Mouse (Mus musculus): ENCODE data around the gene Slc26a1. TPM values are rescaled to one million over a fixed set of nuclear protein-coding genes. Genes with fewer than 3 reads are reported as not detected.

Gene Slc26a1
- polyA plus RNA-seq (2012; rRNA removed): 0.04 and 0.09 TPM in 2 replicates

DNA sequence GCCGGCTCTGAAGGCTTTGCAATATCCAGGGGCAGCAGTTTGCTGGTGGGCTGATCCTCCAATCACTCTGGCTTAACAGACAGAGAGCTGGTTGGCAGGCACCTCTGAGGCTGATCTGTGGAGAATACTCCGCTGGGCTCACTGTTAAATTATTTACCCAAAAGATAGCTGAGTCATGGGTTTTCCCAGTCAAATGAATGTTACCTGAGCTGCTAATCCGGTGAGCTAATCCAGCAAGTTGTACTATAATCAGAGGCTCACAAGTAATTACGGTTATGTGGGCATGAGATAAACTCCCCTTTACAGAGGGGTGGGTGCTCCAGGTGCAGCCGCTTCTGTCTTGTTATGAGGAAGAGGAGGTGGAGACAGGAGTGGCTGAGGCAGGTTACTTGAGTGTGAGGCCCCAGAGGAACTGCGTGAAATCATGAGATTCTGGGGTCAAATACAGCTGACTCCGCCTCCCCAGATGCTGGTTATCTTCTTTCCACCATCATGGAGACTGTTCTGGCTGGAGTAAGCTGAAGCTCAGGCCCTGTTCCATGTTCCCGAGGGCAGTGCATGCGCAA, at the start of gene Slc26a1:
Gene Slc26a1, minus strand, starts transcription at position 319 of the 566 bp plus-strand sequence.
- no peak within 1 kb of the TSS for H3K27ac ChIP-seq (ENCODE audit: control insufficient read depth, insufficient read depth, low read depth, low read length)

DNA sequence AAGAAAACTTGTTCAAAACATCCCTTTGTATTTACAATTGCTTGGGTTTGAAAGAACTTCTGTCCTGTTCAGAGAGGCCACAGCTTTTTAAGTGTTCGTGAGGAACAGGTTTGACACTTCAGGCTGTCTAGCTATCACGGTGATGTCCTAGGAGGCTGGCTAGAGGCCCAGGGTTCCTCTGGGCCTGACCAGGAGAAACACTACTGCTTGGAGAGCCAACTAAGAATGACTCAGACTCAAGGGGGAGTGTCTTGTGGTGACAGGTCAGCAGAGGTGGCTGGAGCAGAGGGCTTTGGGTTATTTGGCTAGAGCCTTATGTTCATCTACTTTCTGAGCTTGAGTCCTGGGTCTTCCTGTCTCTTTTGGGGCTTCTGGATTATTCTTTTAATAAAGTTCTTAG, 48.6 kb upstream of the Slc26a1 start:
- Histone ChIP-seq H3K4me3 (ENCODE audit: control insufficient read depth, low read depth, low read length) (no peak overlapping the region), H3K27me3 (ENCODE audit: control insufficient read depth, insufficient read depth, low read length) (no peaks in the 10 kb centered on the region), H3K36me3 (ENCODE audit: control insufficient read depth, insufficient read depth, low read length) (no peaks in the 10 kb centered on the region; the same call in 1 of the 2 replicates), H3K4me1 (ENCODE audit: control insufficient read depth, insufficient read depth, low read length) (no peaks in the 10 kb centered on the region), H3K27ac (ENCODE audit: control insufficient read depth, insufficient read depth, low read depth, low read length) (no peak overlapping the region)
- no peak for TF ChIP-seq POLR2A (IDR thresholded peaks at IDR 0.05; ENCODE audit: control insufficient read depth, low read depth, low read length)
- no peak for TF ChIP-seq CTCF (IDR thresholded peaks at IDR 0.05; ENCODE audit: control insufficient read depth, insufficient read depth, insufficient replicate concordance, low read depth, low read length)

More for the DNA sequence above, at the start of gene Slc26a1:
- TF ChIP-seq CTCF (IDR thresholded peaks at IDR 0.05; ENCODE audit: control insufficient read depth, insufficient read depth, insufficient replicate concordance, low read depth, low read length): no peak
- TF ChIP-seq POLR2A (IDR thresholded peaks at IDR 0.05; ENCODE audit: control insufficient read depth, low read depth, low read length): no peak
- Histone ChIP-seq H3K27me3 (ENCODE audit: control insufficient read depth, insufficient read depth, low read length) (no peaks in the 10 kb centered on the region), H3K4me3 (ENCODE audit: control insufficient read depth, low read depth, low read length) (no peak within 1 kb of the TSS), H3K4me1 (ENCODE audit: control insufficient read depth, insufficient read depth, low read length) (peaks cover 10% of the 10 kb centered on the region), H3K36me3 (ENCODE audit: control insufficient read depth, insufficient read depth, low read length) (no peaks in the 10 kb centered on the region)

DNA sequence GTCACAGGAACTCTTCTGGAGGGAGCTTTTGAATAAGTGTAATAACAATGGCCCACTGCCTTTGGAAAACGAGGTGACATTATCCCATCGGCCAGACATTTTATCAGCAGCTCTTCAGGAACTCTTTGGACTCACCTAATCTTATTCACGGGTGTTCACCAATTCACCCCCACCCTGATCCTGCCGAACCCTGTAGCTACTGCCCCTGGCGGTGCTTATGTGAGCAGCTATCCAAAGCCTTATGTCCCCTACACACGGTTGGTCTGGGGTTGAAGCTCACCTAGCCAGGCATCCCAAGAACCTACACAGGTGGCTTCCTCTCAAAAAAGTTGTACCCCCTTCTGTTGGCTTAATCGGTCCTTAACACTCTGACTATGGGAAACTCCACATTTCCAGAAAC, 44.4 kb upstream of the Slc26a1 start:
- no peaks in the 10 kb centered on the region; the same call in 1 of the 2 replicates for H3K4me1 ChIP-seq (ENCODE audit: control insufficient read depth, insufficient read depth, low read length)
- H3K4me3 ChIP-seq (ENCODE audit: control insufficient read depth, low read depth, low read length): no peak overlapping the region
- H3K27ac ChIP-seq (ENCODE audit: control insufficient read depth, insufficient read depth, low read depth, low read length): no peak overlapping the region
- no peak for TF ChIP-seq CTCF (IDR thresholded peaks at IDR 0.05; ENCODE audit: control insufficient read depth, insufficient read depth, insufficient replicate concordance, low read depth, low read length)
- TF ChIP-seq POLR2A (IDR thresholded peaks at IDR 0.05; ENCODE audit: control insufficient read depth, low read depth, low read length): no peak
- H3K27me3 ChIP-seq (ENCODE audit: control insufficient read depth, insufficient read depth, low read length): no peaks in the 10 kb centered on the region
- H3K36me3 ChIP-seq (ENCODE audit: control insufficient read depth, insufficient read depth, low read length): no peaks in the 10 kb centered on the region

- Histone ChIP-seq H3K4me1 (ENCODE audit: control insufficient read depth, insufficient read depth, low read length) (peaks cover 5% of the 10 kb centered on the region; the same call in 1 of the 2 replicates), H3K27ac (ENCODE audit: control insufficient read depth, insufficient read depth, low read depth, low read length) (no peak overlapping the region), H3K4me3 (ENCODE audit: control insufficient read depth, low read depth, low read length) (no peak overlapping the region), H3K27me3 (ENCODE audit: control insufficient read depth, insufficient read depth, low read length) (no peaks in the 10 kb centered on the region), H3K36me3 (ENCODE audit: control insufficient read depth, insufficient read depth, low read length) (no peaks in the 10 kb centered on the region)
- no peak for TF ChIP-seq CTCF (IDR thresholded peaks at IDR 0.05; ENCODE audit: control insufficient read depth, insufficient read depth, insufficient replicate concordance, low read depth, low read length)
- no peak for TF ChIP-seq POLR2A (IDR thresholded peaks at IDR 0.05; ENCODE audit: control insufficient read depth, low read depth, low read length)
Measured at GRCm38 (mm10) chr5:108718051-108718450, 42.7 kb upstream of the Slc26a1 start.

DNA sequence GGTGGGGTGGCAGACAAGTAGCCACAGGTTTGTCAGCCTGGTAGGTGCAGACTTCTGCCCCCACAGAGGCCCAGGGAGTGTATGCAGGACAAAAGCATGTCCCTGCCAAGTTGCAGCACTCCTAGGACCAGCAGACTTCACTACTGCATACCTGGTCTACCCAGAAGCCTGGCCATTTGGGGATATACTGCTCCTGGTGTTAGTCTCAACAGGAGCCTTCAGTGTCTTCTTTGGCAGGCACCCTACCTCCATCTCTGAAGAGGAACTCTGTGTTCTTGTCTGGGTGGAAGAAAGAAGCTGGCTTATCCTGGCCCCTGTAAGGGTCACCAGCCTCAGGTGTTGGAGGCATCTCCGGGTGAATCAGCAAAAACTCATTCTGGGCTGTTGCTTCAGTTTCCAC, 40.6 kb upstream of the Slc26a1 start:
- Histone ChIP-seq H3K27me3 (ENCODE audit: control insufficient read depth, insufficient read depth, low read length) (no peaks in the 10 kb centered on the region), H3K4me3 (ENCODE audit: control insufficient read depth, low read depth, low read length) (no peak overlapping the region), H3K27ac (ENCODE audit: control insufficient read depth, insufficient read depth, low read depth, low read length) (no peak overlapping the region), H3K4me1 (ENCODE audit: control insufficient read depth, insufficient read depth, low read length) (peaks cover 5% of the 10 kb centered on the region; the same call in 1 of the 2 replicates), H3K36me3 (ENCODE audit: control insufficient read depth, insufficient read depth, low read length) (no peaks in the 10 kb centered on the region)
- TF ChIP-seq CTCF (IDR thresholded peaks at IDR 0.05; ENCODE audit: control insufficient read depth, insufficient read depth, insufficient replicate concordance, low read depth, low read length) (no peak), POLR2A (IDR thresholded peaks at IDR 0.05; ENCODE audit: control insufficient read depth, low read depth, low read length) (no peak)

DNA sequence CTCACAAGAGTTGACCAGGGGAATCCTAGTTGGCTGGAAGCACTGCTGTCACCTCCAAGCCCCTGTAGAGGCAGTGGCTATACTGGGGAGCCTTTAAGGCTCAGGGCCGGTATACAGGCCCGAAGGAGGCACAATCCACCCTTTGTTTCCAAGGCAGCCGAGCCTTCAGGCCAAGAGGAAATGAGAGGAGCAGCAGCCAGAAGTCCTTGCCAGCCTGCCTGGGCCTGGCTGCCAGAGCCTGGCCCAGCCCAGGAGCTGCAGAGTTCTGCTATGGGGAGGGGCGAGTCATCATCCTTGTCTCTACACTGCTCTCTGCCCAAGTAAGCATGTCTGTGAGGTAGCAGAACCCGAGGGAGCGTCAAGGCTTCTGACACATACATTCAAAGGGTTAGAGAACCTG, 38.8 kb upstream of the Slc26a1 start:
- Histone ChIP-seq H3K4me1 (ENCODE audit: control insufficient read depth, insufficient read depth, low read length) (peaks cover 8% of the 10 kb centered on the region; the same call in 1 of the 2 replicates), H3K36me3 (ENCODE audit: control insufficient read depth, insufficient read depth, low read length) (no peaks in the 10 kb centered on the region), H3K27ac (ENCODE audit: control insufficient read depth, insufficient read depth, low read depth, low read length) (no peak overlapping the region), H3K27me3 (ENCODE audit: control insufficient read depth, insufficient read depth, low read length) (no peaks in the 10 kb centered on the region), H3K4me3 (ENCODE audit: control insufficient read depth, low read depth, low read length) (no peak overlapping the region)
- TF ChIP-seq POLR2A (IDR thresholded peaks at IDR 0.05; ENCODE audit: control insufficient read depth, low read depth, low read length) (no peak), CTCF (IDR thresholded peaks at IDR 0.05; ENCODE audit: control insufficient read depth, insufficient read depth, insufficient replicate concordance, low read depth, low read length) (no peak)

DNA sequence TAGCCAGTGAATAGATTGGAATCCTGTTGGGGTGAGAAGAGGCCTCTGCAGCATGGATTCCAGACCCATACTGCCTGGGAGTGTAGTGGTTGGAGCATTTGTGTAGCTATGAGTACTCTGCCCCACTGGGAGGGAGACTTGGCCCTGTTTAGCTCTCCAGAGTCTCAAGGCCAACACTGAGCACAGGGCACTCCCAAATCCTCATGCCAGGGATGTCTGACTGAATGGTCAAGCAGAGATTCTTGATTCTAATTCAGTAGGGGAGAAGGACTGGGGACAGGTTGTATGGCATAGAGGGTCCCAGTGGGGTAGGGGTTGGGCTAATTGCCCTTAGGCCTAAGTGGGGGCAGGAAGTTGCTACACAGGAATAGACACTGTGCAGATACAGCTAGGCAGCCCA, 38.3 kb upstream of the Slc26a1 start:
- no peak overlapping the region for H3K4me3 ChIP-seq (ENCODE audit: control insufficient read depth, low read depth, low read length)
- peaks cover 9% of the 10 kb centered on the region; the same call in 1 of the 2 replicates for H3K4me1 ChIP-seq (ENCODE audit: control insufficient read depth, insufficient read depth, low read length)
- no peak for TF ChIP-seq POLR2A (IDR thresholded peaks at IDR 0.05; ENCODE audit: control insufficient read depth, low read depth, low read length)
- TF ChIP-seq CTCF (IDR thresholded peaks at IDR 0.05; ENCODE audit: control insufficient read depth, insufficient read depth, insufficient replicate concordance, low read depth, low read length): no peak
- H3K27me3 ChIP-seq (ENCODE audit: control insufficient read depth, insufficient read depth, low read length): no peaks in the 10 kb centered on the region
- H3K27ac ChIP-seq (ENCODE audit: control insufficient read depth, insufficient read depth, low read depth, low read length): no peak overlapping the region
- no peaks in the 10 kb centered on the region for H3K36me3 ChIP-seq (ENCODE audit: control insufficient read depth, insufficient read depth, low read length)

Measured in testis, adult 2 months (tissue).